In the genomic region with DNA sequence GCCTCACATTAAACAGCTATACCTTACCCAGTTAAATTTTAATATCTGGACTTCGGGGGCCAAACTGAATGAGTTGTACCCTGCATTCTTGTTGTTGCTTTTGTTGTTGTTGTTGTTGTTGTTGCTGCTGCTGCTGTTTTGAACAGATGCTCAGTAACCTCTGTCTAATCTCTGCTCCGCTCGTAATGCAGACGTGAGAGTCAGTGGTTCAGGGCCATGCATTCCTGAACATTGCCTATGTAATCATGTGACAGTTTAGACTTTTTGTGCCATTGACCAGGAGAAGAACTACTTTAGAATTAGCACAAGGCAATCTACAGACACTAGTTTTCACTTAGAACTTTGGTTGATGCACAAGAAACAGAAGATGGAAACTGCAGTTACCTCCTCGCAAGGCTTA, we compare ENCODE assay signal across 16 mouse cellular contexts. TPM values are rescaled to one million over a fixed set of nuclear protein-coding genes. Genes with fewer than 3 reads are reported as not detected.
DNase-seq lines count a peak whose midpoint lies in the region; ATAC-seq and TF ChIP-seq lines count a peak whose summit lies in the region.
"Not testable (repeated sequence)": the region's sequence is repeated elsewhere in the genome, so short reads cannot be mapped to it uniquely, and the experiment has no call there.
"Had no signal": no experiment of that assay in that cellular context is flagged by ENCODE, and none has a peak within 500 bp of the region (broad histone marks: within the 10 kb centered on the region; RNA-seq: fewer than 3 reads in every experiment).

No protein-coding gene starts in this region.

- H3K4me1 ChIP-seq in embryonic facial prominence, embryonic 12.5 days; forebrain, embryonic 15.5 days; heart, embryonic 16.5 days (ENCODE audit: control insufficient read depth, insufficient read depth, low read length); hindbrain, postnatal 0 days (ENCODE audit: insufficient read depth, low read length); lung, embryonic 15.5 days; midbrain, embryonic 16.5 days (ENCODE audit: control insufficient read depth, insufficient read depth, low read length); stomach, embryonic 16.5 days (ENCODE audit: control insufficient read depth, insufficient read depth, low read length): not testable (repeated sequence)

- H3K4me3 ChIP-seq in embryonic facial prominence, embryonic 12.5 days, result peak overlapping the region; percentile 36; the same call in 1 of the 2 replicates
- peak overlapping the region; percentile 45 for H3K4me3 ChIP-seq in forebrain, embryonic 15.5 days
- peak overlapping the region; percentile 33 for H3K4me3 ChIP-seq in heart, embryonic 16.5 days (ENCODE audit: low read length)
- H3K4me3 ChIP-seq in hindbrain, postnatal 0 days (ENCODE audit: low read length), result peak overlapping the region; percentile 33
- H3K4me3 ChIP-seq in layer of hippocampus, adult 2 months, result peak overlapping the region; percentile 57
- H3K4me3 ChIP-seq in lung, embryonic 15.5 days, result peak overlapping the region; percentile 31
- peak overlapping the region; percentile 25 for H3K4me3 ChIP-seq in midbrain, embryonic 16.5 days (ENCODE audit: low read depth, low read length)
- peak overlapping the region; percentile 31; the same call in 1 of the 2 replicates for H3K4me3 ChIP-seq in stomach, embryonic 16.5 days (replicated peaks; ENCODE audit: low read length)

- H3K36me3 ChIP-seq in embryonic facial prominence, embryonic 12.5 days; forebrain, embryonic 15.5 days; heart, embryonic 16.5 days (ENCODE audit: control insufficient read depth, insufficient read depth); hindbrain, postnatal 0 days (ENCODE audit: insufficient read depth, low read length); lung, embryonic 15.5 days; midbrain, embryonic 16.5 days (ENCODE audit: control insufficient read depth, insufficient read depth, low read length); stomach, embryonic 16.5 days (ENCODE audit: control insufficient read depth, insufficient read depth, low read length): not testable (repeated sequence)

- H3K27ac ChIP-seq in embryonic facial prominence, embryonic 12.5 days; forebrain, embryonic 15.5 days (replicated peaks); heart, embryonic 16.5 days (ENCODE audit: low read length); hindbrain, postnatal 0 days; layer of hippocampus, adult 2 months; lung, embryonic 15.5 days; midbrain, embryonic 16.5 days (ENCODE audit: low read length); stomach, embryonic 16.5 days (ENCODE audit: low read length): not testable (repeated sequence)

- 57% methylated on average over 5 of the region's 5 CpGs for WGBS in embryonic facial prominence, embryonic 12.5 days
- WGBS in forebrain, embryonic 15.5 days, result 55% methylated on average over 5 of the region's 5 CpGs
- WGBS in heart, embryonic 16.5 days, result 50% methylated on average over 5 of the region's 5 CpGs
- 67% methylated on average over 5 of the region's 5 CpGs for WGBS in hindbrain, postnatal 0 days
- 51% methylated on average over 5 of the region's 5 CpGs for WGBS in lung, embryonic 15.5 days
- WGBS in midbrain, embryonic 16.5 days, result 52% methylated on average over 5 of the region's 5 CpGs
- 51% methylated on average over 5 of the region's 5 CpGs for WGBS in stomach, embryonic 16.5 days

- not testable (repeated sequence) for H3K9ac ChIP-seq in embryonic facial prominence, embryonic 12.5 days; forebrain, embryonic 15.5 days (replicated peaks); heart, embryonic 16.5 days (ENCODE audit: low read length); hindbrain, postnatal 0 days (replicated peaks; ENCODE audit: low read length); lung, embryonic 15.5 days; midbrain, embryonic 16.5 days (ENCODE audit: low read depth, low read length); stomach, embryonic 16.5 days (ENCODE audit: low read length)

- not testable (repeated sequence) for TF ChIP-seq CTCF in hindbrain, postnatal 0 days (IDR thresholded peaks at IDR 0.05; ENCODE audit: low read depth); layer of hippocampus, adult 2 months (conservative IDR thresholded peaks at IDR 0.05)

- not testable (repeated sequence) for DNase-seq in hindbrain, postnatal 0 days (ENCODE audit: low spot score); layer of hippocampus, adult 2 months (ENCODE audit: low spot score in 2 of 2)

- H3K4me2 ChIP-seq in embryonic facial prominence, embryonic 12.5 days (replicated peaks), result peak overlapping the region; percentile 38
- H3K4me2 ChIP-seq in forebrain, embryonic 15.5 days (replicated peaks), result peak overlapping the region; percentile 44
- H3K4me2 ChIP-seq in heart, embryonic 16.5 days (ENCODE audit: low read depth, low read length), result peak overlapping the region; percentile 60
- peak overlapping the region; percentile 47 for H3K4me2 ChIP-seq in hindbrain, postnatal 0 days (ENCODE audit: low read depth, low read length)
- H3K4me2 ChIP-seq in lung, embryonic 15.5 days, result peak overlapping the region; percentile 49
- peak overlapping the region; percentile 48 for H3K4me2 ChIP-seq in midbrain, embryonic 16.5 days (ENCODE audit: low read length)
- H3K4me2 ChIP-seq in stomach, embryonic 16.5 days (ENCODE audit: low read depth, low read length), result peak overlapping the region; percentile 34; the same call in 1 of the 2 replicates

- ATAC-seq in embryonic facial prominence, embryonic 12.5 days (ENCODE audit: insufficient number of reproducible peaks, insufficient read depth, low FRiP score, low TSS enrichment); heart, embryonic 16.5 days (replicated peaks; ENCODE audit: extremely low read depth, insufficient read depth, low FRiP score); hindbrain, postnatal 0 days; stomach, embryonic 16.5 days (ENCODE audit: insufficient read depth, low FRiP score): not testable (repeated sequence)
- peak; percentile 31; the same call in 1 of the 2 replicates for ATAC-seq in forebrain, embryonic 15.5 days (replicated peaks)
- ATAC-seq in lung, embryonic 15.5 days (ENCODE audit: borderline replicate concordance, extremely low read depth, low FRiP score, low TSS enrichment), result peak; percentile 19; the same call in 1 of the 2 replicates
- ATAC-seq in midbrain, embryonic 16.5 days, result peak; percentile 52

- not testable (repeated sequence) for H3K27me3 ChIP-seq in embryonic facial prominence, embryonic 12.5 days; forebrain, embryonic 15.5 days; heart, embryonic 16.5 days (ENCODE audit: control insufficient read depth, insufficient read depth, low read length); hindbrain, postnatal 0 days (ENCODE audit: insufficient read depth, low read length); lung, embryonic 15.5 days; midbrain, embryonic 16.5 days (ENCODE audit: control insufficient read depth, insufficient read depth, low read depth, low read length); stomach, embryonic 16.5 days (ENCODE audit: control insufficient read depth, insufficient read depth, low read length)

- not testable (repeated sequence) for H3K9me3 ChIP-seq in embryonic facial prominence, embryonic 12.5 days; forebrain, embryonic 15.5 days; heart, embryonic 16.5 days (replicated peaks; ENCODE audit: control insufficient read depth, low read length); hindbrain, postnatal 0 days (ENCODE audit: low read length); lung, embryonic 15.5 days; midbrain, embryonic 16.5 days (replicated peaks; ENCODE audit: control insufficient read depth, low read length, poor library complexity, severe bottlenecking); stomach, embryonic 16.5 days (replicated peaks; ENCODE audit: control insufficient read depth, low read length)

RNA-seq across cellular contexts. Expression of a gene that starts 17.0 kb away (rescaled TPM):
- polyA plus RNA-seq in embryonic facial prominence, embryonic 12.5 days (2016; fragmentation: Nextera tagmentation; extraction: Ambion mirVana), result 105 and 108 TPM in 2 replicates
- polyA plus RNA-seq in forebrain, embryonic 15.5 days (2015; fragmentation: Nextera tagmentation; extraction: Ambion mirVana), result 109 and 124 TPM in 2 replicates
- 8.4 and 10.8 TPM in 2 replicates for polyA plus RNA-seq in heart, embryonic 16.5 days (2015; fragmentation: Nextera tagmentation; extraction: Ambion mirVana)
- 1.0 and 6.3 TPM in 2 replicates for total RNA-seq in hindbrain, postnatal 0 days (2014; rRNA removed)
- polyA plus RNA-seq in hindbrain, postnatal 0 days (2015; fragmentation: Nextera tagmentation; extraction: Ambion mirVana), result 74.9 and 82.2 TPM in 2 replicates
- total RNA-seq in layer of hippocampus, adult 2 months (2021), result 10 to 100 TPM; 18.4 to 27.5 TPM
- 30.5 and 33.3 TPM in 2 replicates for polyA plus RNA-seq in lung, embryonic 15.5 days (2015; fragmentation: Nextera tagmentation; extraction: Ambion mirVana)
- polyA plus RNA-seq in midbrain, embryonic 16.5 days (2015; fragmentation: Nextera tagmentation; extraction: Ambion mirVana), result 80.7 and 96.3 TPM in 2 replicates
- polyA plus RNA-seq in stomach, embryonic 16.5 days (2015; fragmentation: Nextera tagmentation; extraction: Ambion mirVana), result 31.2 and 52.2 TPM in 2 replicates
- total RNA-seq: G1E had no signal
- polyA plus RNA-seq: G1E had no signal

RNA-seq across cellular contexts. Expression of a gene that starts 18.4 kb away (rescaled TPM):
- polyA plus RNA-seq in embryonic facial prominence, embryonic 12.5 days (2016; fragmentation: Nextera tagmentation; extraction: Ambion mirVana), result 7.0 and 11.5 TPM in 2 replicates
- 11.1 and 12.5 TPM in 2 replicates for polyA plus RNA-seq in forebrain, embryonic 15.5 days (2015; fragmentation: Nextera tagmentation; extraction: Ambion mirVana)
- 1.5 and 1.9 TPM in 2 replicates for polyA plus RNA-seq in heart, embryonic 16.5 days (2015; fragmentation: Nextera tagmentation; extraction: Ambion mirVana)
- 1.7 and 4.2 TPM in 2 replicates for total RNA-seq in hindbrain, postnatal 0 days (2014; rRNA removed)
- 8.8 and 9.1 TPM in 2 replicates for polyA plus RNA-seq in hindbrain, postnatal 0 days (2015; fragmentation: Nextera tagmentation; extraction: Ambion mirVana)
- total RNA-seq in layer of hippocampus, adult 2 months (2021), result 1 to 10 TPM; 1.9 to 2.3 TPM
- polyA plus RNA-seq in lung, embryonic 15.5 days (2015; fragmentation: Nextera tagmentation; extraction: Ambion mirVana), result 2.9 and 3.5 TPM in 2 replicates
- polyA plus RNA-seq in midbrain, embryonic 16.5 days (2015; fragmentation: Nextera tagmentation; extraction: Ambion mirVana), result 6.3 and 7.0 TPM in 2 replicates
- 4.4 and 4.9 TPM in 2 replicates for polyA plus RNA-seq in stomach, embryonic 16.5 days (2015; fragmentation: Nextera tagmentation; extraction: Ambion mirVana)
- total RNA-seq: adrenal gland, adult 18-20 months; gastrocnemius, postnatal 25 days had no signal
- polyA plus RNA-seq: G1E had no signal

RNA-seq across cellular contexts. Expression of a gene that starts 18.4 kb away (rescaled TPM):
- 35.6 and 45.5 TPM in 2 replicates for polyA plus RNA-seq in embryonic facial prominence, embryonic 12.5 days (2016; fragmentation: Nextera tagmentation; extraction: Ambion mirVana)
- polyA plus RNA-seq in forebrain, embryonic 15.5 days (2015; fragmentation: Nextera tagmentation; extraction: Ambion mirVana), result 56.2 and 56.3 TPM in 2 replicates
- polyA plus RNA-seq in heart, embryonic 16.5 days (2015; fragmentation: Nextera tagmentation; extraction: Ambion mirVana), result 10.1 and 12.4 TPM in 2 replicates
- total RNA-seq in hindbrain, postnatal 0 days (2014; rRNA removed), result 0.68 and 19.2 TPM in 2 replicates
- polyA plus RNA-seq in hindbrain, postnatal 0 days (2015; fragmentation: Nextera tagmentation; extraction: Ambion mirVana), result 39.0 and 43.7 TPM in 2 replicates
- total RNA-seq in layer of hippocampus, adult 2 months (2021), result 1 to 10 TPM; 3.7 to 8.3 TPM
- polyA plus RNA-seq in lung, embryonic 15.5 days (2015; fragmentation: Nextera tagmentation; extraction: Ambion mirVana), result 19.0 and 22.2 TPM in 2 replicates
- 28.5 and 30.3 TPM in 2 replicates for polyA plus RNA-seq in midbrain, embryonic 16.5 days (2015; fragmentation: Nextera tagmentation; extraction: Ambion mirVana)
- polyA plus RNA-seq in stomach, embryonic 16.5 days (2015; fragmentation: Nextera tagmentation; extraction: Ambion mirVana), result 21.8 and 23.1 TPM in 2 replicates
- polyA plus RNA-seq: G1E had no signal

RNA-seq across cellular contexts. Expression of a gene that starts 31.2 kb away (rescaled TPM):
- polyA plus RNA-seq in embryonic facial prominence, embryonic 12.5 days (2016; fragmentation: Nextera tagmentation; extraction: Ambion mirVana), result not detected in 2 replicates
- not detected in 2 replicates for polyA plus RNA-seq in forebrain, embryonic 15.5 days (2015; fragmentation: Nextera tagmentation; extraction: Ambion mirVana)
- not detected in 2 replicates for polyA plus RNA-seq in heart, embryonic 16.5 days (2015; fragmentation: Nextera tagmentation; extraction: Ambion mirVana)
- total RNA-seq in hindbrain, postnatal 0 days (2014; rRNA removed), result not detected in 2 replicates
- not detected in 2 replicates for polyA plus RNA-seq in hindbrain, postnatal 0 days (2015; fragmentation: Nextera tagmentation; extraction: Ambion mirVana)
- total RNA-seq in layer of hippocampus, adult 2 months (2021), result not detected
- polyA plus RNA-seq in lung, embryonic 15.5 days (2015; fragmentation: Nextera tagmentation; extraction: Ambion mirVana), result not detected in 2 replicates
- polyA plus RNA-seq in midbrain, embryonic 16.5 days (2015; fragmentation: Nextera tagmentation; extraction: Ambion mirVana), result not detected in 2 replicates
- not detected in 2 replicates for polyA plus RNA-seq in stomach, embryonic 16.5 days (2015; fragmentation: Nextera tagmentation; extraction: Ambion mirVana)
- total RNA-seq: adrenal gland, adult 18-20 months; G1E; gastrocnemius, postnatal 25 days; layer of hippocampus, postnatal 14 days; left cerebral cortex, postnatal 25 days; monocyte, adult 5-6 weeks had no signal
- polyA plus RNA-seq: G1E; inflammation-experienced regulatory T-cells, adult 6 months; liver, embryonic 14.5 days had no signal

RNA-seq across cellular contexts. Expression of a gene that starts 34.7 kb away (rescaled TPM):
- 51.7 and 55.0 TPM in 2 replicates for polyA plus RNA-seq in embryonic facial prominence, embryonic 12.5 days (2016; fragmentation: Nextera tagmentation; extraction: Ambion mirVana)
- polyA plus RNA-seq in forebrain, embryonic 15.5 days (2015; fragmentation: Nextera tagmentation; extraction: Ambion mirVana), result 284 and 313 TPM in 2 replicates
- polyA plus RNA-seq in heart, embryonic 16.5 days (2015; fragmentation: Nextera tagmentation; extraction: Ambion mirVana), result 1.9 and 2.0 TPM in 2 replicates
- 151 and 166 TPM in 2 replicates for total RNA-seq in hindbrain, postnatal 0 days (2014; rRNA removed)
- 495 and 508 TPM in 2 replicates for polyA plus RNA-seq in hindbrain, postnatal 0 days (2015; fragmentation: Nextera tagmentation; extraction: Ambion mirVana)
- total RNA-seq in layer of hippocampus, adult 2 months (2021), result 100 to 1,000 TPM; 259 to 277 TPM
- polyA plus RNA-seq in lung, embryonic 15.5 days (2015; fragmentation: Nextera tagmentation; extraction: Ambion mirVana), result 11.0 and 11.4 TPM in 2 replicates
- 473 and 553 TPM in 2 replicates for polyA plus RNA-seq in midbrain, embryonic 16.5 days (2015; fragmentation: Nextera tagmentation; extraction: Ambion mirVana)
- 14.6 and 16.0 TPM in 2 replicates for polyA plus RNA-seq in stomach, embryonic 16.5 days (2015; fragmentation: Nextera tagmentation; extraction: Ambion mirVana)
- total RNA-seq: gastrocnemius, postnatal 25 days had no signal
- polyA plus RNA-seq: G1E had no signal
